Mouse (Mus musculus) thymus, postnatal 10 days (tissue): ENCODE measurements at regions not wholly inside any gene's neighbourhood (a gene's known extent, or its start where the extent isn't known, plus 50 kb on each side); places are given as distances from the start of the nearest gene placed in this dataset.

ENCODE experiments used
- DNase-seq, 2 experiments: peaks; one replicate each; pipeline ENCODE4 v3.0.0; 2021; ENCODE audit warnings: low spot score in 2 of 2

- peak; percentile 81 for DNase-seq
Measured at GRCm38 (mm10) chr14:76188105-76188645, 77.5 kb downstream of the Nufip1 start.

DNA sequence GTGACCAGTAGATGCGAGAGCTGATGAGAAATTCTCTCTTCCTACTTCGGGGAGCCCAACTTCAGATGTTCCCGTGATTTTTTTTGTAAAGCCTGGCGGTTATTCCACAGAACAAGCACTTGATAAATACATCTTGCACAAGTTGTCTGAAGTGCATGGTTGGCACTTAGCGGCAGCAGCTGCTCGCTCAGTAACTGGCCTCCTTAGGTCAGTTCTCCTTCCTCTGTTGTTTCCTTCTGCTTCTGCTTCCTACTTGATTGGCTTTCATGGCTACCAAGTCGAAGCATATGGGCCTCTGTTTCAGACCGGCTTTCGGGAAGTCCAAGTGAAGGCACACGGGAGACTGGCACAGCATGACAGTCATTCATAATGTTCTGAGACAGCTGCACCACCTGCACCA is 84.6 kb downstream of the Nufip1 start:
- no peak for DNase-seq

GRCm38 (mm10) chr14:76197357-76197756 is 86.7 kb downstream of the Nufip1 start:
- DNase-seq = no peak

DNA sequence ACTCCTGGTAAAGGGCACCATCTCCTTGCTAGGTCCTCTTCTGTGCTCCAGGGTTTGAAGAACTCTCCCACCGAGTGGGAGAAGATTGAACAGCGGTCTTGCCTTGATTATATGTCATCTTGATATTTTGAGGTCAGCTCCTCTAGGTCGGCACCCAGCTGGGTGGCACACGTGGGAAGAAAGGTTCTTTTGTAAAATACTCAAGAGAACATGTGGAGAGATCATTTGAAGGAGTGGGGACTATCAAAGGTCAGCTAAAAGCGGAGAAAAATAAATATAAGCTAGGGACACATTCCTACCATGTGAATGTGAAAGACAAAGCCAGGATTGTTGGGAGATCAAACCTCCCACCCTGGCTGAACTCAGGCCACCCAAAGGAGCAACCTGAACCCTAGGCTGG is 87.7 kb downstream of the Nufip1 start:
- DNase-seq = no peak

GRCm38 (mm10) chr14:76202595-76202994 is 91.9 kb downstream of the Nufip1 start:
- DNase-seq = no peak

DNA sequence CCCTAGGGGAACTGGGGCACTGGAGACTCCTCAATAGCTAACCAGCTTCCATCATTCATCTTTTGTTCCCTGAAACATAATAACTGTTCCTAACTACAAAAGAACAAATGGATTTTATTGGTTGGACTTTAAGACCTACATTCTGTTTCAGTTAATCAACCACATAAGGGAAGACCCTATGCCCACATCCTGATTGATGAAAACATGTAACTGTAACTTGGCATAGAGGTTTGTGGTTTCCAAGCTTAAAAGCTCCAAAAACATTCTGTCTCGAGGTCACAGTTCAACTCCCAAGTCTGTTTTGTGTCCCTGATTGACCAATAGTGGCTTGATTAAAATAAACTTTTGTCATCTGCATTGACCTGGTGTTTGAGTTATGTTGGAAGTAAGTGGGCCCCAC is 92.4 kb downstream of the Nufip1 start:
- DNase-seq = no peak

GRCm38 (mm10) chr14:76216446-76217177 is 105.9 kb downstream of the Nufip1 start:
- DNase-seq = no peak

DNA sequence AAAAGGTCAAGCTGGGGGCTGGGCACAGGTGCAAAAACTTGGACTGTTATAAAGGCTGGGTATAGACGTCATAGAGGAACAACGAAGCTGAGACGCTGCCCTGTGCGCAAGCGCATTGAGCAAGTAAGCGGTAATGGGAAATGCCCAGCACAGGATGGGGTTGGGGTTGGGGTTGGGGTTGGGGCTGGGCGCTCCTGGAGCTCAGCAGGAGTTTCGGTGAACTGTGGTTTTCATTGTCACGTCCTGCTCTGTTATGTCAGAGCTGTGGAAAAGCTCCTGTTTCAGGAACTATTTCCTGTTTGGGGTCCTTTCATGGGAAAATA is 106.4 kb downstream of the Nufip1 start:
- peak; percentile 44 to 61 for DNase-seq

- DNase-seq = no peak
Measured at GRCm38 (mm10) chr14:76217571-76218256, 107.0 kb downstream of the Nufip1 start.

GRCm38 (mm10) chr14:76220952-76221351 is 110.3 kb downstream of the Nufip1 start:
- no peak for DNase-seq

DNA sequence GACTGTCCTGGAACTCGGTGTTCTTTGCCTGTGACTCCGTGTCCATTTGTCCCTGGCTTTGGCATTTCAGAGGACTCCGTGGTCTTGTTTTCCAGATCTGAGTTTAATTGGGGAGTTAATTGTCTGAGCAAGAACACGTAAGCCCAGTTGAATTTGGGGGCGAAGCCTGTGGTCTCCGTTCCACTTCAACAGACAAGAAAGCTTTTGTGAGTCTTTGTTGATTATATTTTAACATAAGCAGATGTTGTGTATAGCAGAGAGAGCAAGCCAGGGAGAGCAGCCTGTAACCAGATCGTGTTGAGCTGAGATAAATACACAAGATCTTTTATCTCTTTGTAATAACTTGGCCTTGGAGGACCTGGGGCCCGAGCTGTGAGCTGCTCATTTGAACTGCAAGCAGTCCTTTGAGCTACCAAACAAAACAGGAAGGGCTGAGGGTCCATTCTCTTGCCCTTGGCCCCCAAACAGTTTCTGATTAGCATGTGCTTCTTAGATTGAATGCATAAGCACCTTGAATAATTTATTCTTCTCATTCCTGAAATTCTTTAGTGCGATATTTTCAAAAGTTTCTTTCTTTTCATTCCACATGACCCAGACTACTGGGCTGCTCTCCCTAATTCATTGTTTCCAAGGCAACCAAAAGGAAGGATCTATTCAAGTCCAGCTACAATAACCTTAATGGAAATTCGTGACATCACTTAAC is 111.1 kb downstream of the Nufip1 start:
- DNase-seq = no peak

DNA sequence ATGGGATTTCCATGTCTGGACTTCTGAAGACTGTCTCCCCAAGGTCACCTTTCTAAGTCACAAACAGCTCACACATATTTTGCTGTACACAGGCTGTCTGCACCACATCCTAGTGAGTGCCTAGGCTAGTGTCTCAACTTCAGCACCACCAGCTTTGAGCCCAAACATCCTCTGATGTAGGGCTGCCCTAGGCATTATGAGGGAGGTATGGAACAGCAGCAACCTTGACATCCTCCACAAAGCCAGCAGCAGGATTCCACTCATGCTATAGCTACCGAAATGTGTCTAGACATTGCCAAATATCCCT is 111.6 kb downstream of the Nufip1 start:
- DNase-seq = no peak

DNA sequence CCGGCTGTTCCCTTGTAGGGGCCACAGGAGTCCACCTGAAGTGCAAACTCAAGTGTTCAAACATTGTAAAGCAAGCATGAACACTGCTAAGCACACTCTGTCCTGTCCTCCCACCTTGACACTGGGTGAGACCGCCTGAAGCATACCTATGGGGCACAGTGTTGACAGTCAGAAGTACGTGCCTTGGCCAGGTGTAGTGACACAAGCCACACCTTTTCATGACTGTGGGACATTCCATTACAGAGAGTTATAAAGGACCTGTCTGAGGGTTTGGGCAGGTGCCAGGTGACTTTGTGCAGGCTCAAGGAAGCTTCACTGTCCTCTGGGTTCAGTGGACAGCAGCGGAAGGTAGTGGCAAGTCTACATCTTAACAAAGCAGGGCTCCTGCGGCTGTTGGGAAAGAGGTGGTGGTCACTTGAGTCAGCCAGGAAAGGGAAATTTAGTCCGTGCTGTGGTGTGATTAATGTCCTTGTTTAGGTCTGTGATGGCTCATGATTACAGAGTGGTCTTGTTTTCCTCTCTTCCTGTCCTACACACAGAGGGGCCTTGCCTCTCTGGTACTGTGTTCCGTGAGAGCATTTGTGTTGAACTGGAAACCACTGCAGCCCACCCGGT is 112.5 kb downstream of the Nufip1 start:
- no peak for DNase-seq

GRCm38 (mm10) chr14:76223903-76224302 is 113.2 kb downstream of the Nufip1 start:
- no peak for DNase-seq

DNA sequence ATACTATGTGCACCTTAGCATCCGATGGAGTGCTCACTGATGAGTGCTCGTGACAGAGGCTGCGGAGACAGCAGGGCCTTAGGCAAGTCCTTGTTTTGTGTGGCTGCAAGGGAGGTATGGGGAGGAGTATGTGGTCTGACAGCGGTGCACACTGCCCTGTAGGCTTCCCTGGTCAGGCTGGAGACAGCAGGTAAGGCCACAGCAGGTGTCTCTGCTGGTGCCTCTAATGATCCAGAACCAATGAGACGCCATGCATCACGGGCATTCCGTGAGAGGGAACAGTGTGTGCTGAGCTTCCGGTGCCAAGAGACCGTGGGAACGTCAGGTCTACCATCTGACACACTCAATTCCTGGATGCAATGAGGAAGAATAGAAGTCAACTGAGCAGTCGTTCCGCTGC is 114.8 kb downstream of the Nufip1 start:
- no peak for DNase-seq

GRCm38 (mm10) chr14:76226621-76227297 is 116.1 kb downstream of the Nufip1 start:
- no peak for DNase-seq

DNA sequence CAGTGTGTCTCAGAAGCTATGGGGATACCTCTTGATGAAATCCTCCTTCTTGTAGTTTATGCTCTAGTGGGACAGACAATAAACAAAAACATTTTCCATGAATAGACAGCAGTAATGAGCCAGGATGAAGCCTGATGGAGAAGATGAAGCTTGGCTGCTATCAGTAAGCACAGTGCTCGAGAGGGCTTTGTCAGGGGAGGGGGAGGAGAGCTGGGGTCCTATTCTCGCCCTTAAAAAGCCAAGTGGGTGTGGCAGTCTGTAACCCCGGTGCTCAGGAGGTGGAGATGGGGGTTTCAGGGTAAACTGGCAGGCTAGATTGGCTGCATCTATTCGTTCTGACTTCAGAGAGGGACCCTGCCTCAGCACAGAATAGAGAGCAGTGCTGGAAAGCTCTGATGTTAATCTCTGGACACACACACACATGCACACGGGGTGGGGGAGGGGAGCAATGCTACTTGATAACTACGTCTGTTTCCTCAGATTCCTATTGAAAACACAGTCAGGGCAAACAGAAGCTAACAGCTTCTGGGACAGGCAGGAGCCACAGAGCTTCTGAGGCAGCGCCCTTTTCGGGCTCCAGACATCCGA is 118.4 kb downstream of the Nufip1 start:
- no peak for DNase-seq

GRCm38 (mm10) chr14:76239856-76240493 is 129.3 kb downstream of the Nufip1 start:
- DNase-seq = no peak

GRCm38 (mm10) chr14:76243581-76244337 is 133.1 kb downstream of the Nufip1 start:
- no peak for DNase-seq

DNA sequence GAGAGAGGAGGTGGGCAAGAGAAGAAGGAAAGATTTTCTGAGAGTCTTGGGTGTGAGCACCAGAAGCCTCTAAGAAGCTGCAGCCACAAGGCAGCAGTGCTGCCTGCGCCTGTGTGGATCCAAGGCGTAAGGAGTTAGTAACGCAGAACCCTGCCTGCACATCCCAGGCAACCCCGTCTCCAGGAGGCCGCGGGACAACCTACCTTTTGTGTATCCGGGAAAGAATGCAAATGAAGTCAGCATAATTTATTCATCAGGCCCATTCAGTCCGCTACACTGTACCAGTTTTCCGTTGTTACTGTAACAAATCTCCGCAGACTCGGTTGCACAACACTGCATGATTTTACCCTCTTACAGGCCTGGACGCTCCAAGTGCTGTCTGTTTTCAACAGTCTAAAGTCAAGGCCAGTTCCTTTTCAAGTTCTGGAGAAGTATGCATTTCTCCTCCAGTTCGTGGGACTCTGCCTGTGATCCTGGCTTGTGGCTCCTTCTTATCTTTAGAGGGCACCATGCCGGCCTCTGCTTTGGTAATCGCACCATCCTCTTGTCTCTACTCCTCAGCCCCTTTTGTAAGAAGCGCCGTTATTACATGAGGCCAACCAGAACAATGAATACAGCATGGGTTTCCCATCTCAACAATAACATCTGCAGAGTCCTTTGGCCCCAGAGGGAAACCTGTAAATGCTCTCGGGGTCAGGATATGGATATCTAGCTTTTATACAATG is 133.8 kb downstream of the Nufip1 start:
- no peak for DNase-seq
